Mouse (Mus musculus) megakaryocyte, embryonic 14.5 days (primary cell): ENCODE results near the gene Med16.

Experiments
- FLI1 ChIP-seq: IDR thresholded peaks from 2 replicates; pipeline ENCODE4 v1.6.1; 2012; ENCODE audit warnings: low read length, inconsistent platforms, mixed read lengths
- GATA1 ChIP-seq: IDR thresholded peaks from 3 replicates; pipeline ENCODE4 v1.6.1; 2012; ENCODE audit warnings: mixed read lengths, low read length, inconsistent platforms, borderline replicate concordance

DNA sequence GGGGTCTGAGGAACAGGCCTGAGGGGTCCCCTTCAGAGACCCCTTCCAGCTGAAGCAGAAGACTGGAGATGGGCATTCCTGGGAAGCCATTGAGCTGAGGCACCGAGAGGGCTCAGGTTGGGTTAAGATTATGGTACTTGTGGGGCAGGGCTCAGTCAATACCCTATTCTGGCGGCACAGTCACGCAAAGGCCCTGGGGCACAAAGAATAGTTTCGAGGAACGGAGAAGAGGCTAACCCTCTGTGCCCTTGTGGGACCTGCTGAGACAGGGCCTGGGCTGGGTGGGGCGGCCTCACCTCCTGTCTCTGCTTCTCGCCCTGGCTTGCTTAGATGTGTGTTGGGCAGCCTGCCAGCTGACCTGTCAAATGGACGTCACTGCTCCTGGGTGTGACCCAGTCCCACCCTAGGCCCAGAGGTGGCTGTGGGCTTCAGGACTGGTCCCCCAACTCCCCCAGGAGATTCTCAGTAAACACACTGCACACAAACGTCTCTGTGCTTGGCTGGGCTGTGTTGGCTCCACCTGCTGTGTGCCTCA is 24.5 kb upstream of the Med16 start:
- TF ChIP-seq GATA1 (no peak), FLI1 (no peak)
